Mouse (Mus musculus) Patski (cell line): ENCODE measurements around the gene 2210011C24Rik. TPM values are rescaled to one million over a fixed set of nuclear protein-coding genes. Genes with fewer than 3 reads are reported as not detected.

ENCODE experiments used
- ATAC-seq: fragments of 100-300 bp; one replicate; pipeline ENCODE4 v1.8.0; 2021
- CTCF ChIA-PET: fragments of 350-600 bp; sonication (Branson Sonifier 250); formaldehyde crosslinking; loops from one replicate; lab custom pipeline; 2022; ENCODE audit warnings: inconsistent platforms; lab: Charles Lee
- POLR2A ChIA-PET: fragments of 350-600 bp; sonication (Branson Sonifier 250); formaldehyde crosslinking; loops from one replicate; lab custom pipeline; 2022; ENCODE audit warnings: antibody characterized with exemption, inconsistent platforms; lab: Charles Lee
- DNase-seq: peaks from one replicate; pipeline ENCODE4 v3.0.0-alpha.2; 2011; ENCODE audit warnings: low read depth, low spot score
- H3K27me3 ChIP-seq: fragments of 371-371 bp; one replicate; pipeline ENCODE4 v1.5.1; 2021
- CTCF ChIP-seq: fragments of 100-300 bp; IDR thresholded peaks from one replicate; pipeline ENCODE4 v1.5.1; 2021
- in situ Hi-C: fragments of 300-500 bp; cut with MboI; formaldehyde crosslinking; loops from 3 replicates; pipeline ENCODE4 v1.11.1; 2018; ENCODE audit warnings: low pct_unique_long_range_greater_than_20kb, mixed read lengths
- polyA plus RNA-seq: library from polyadenylated mRNA; unstranded; gene quantifications from one replicate; pipeline ENCODE4 v1.2.3, GENCODE M21; 2021

2210011C24Rik gene
- polyA plus RNA-seq, 1 experiment from 2014 or later: 4.9 TPM

GRCm38 (mm10) chr8:84004533-84005201 lies 7.3 kb downstream of the 2210011C24Rik start:
- no peaks in the 10 kb centered on the region for H3K27me3 ChIP-seq
- DNase-seq (peak; percentile 85), ATAC-seq (peak; percentile 70)
- ChIA-PET CTCF (no interaction called here), POLR2A (interaction anchor here (0.7 to 1.2 kb wide), 2 partner anchors 17 to 121 kb away, joined by 3 read pairs; partner anchors contain the start of genes Palm3 and Podnl1)
- in situ Hi-C loops: loop anchor here (10.0 to 25.0 kb wide), 2 partner anchors 170 to 658 kb away; partner anchors contain the start of gene Ier2
- no peak for TF ChIP-seq CTCF

- in situ Hi-C loops: loop anchor here (10.0 to 25.0 kb wide), 2 partner anchors 171 to 659 kb away; partner anchors contain the start of gene Ier2
- no peaks in the 10 kb centered on the region for H3K27me3 ChIP-seq
- no peak for TF ChIP-seq CTCF
- CTCF ChIA-PET: no interaction called here
- POLR2A ChIA-PET: interaction anchor here (1.2 kb wide), 1 partner anchor 18 kb away, joined by 3 read pairs; the partner anchor contains the start of gene Palm3
- DNase-seq (no peak), ATAC-seq (no peak)
Measured at GRCm38 (mm10) chr8:84003612-84004246, 8.2 kb downstream of the 2210011C24Rik start.

DNA sequence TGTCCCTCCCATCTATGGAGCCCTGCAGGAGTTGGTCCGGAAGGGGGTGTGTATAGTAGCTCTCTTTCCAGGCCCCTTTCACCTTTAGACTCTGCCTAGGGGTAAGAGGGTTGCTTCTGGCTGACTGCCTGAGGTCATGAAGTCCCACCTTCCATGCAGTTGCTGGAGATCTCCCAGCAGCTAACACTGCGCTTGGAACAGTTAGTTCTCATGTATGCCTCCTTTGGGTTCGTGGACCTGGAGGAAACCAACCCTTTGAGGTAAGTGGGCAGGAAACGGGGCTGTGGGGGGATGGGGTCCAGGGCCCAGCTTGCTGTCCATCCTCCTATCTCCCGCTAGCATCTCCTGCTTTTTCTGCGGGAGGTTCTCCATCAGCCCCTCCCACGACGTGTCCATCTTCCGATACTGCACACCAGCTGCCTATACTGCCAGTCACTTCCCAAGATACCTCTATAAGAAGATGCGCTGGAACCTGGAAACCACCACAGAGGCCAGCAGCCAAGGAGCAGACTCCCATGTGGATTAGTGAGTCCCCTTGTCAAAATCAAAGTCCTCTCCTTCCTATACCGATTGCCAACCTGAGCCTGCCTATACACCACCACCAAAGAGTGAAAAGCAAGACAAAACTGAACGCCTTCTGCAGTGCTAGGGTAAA lies 8.9 kb downstream of the 2210011C24Rik start:
- ChIA-PET POLR2A (interaction anchor here (0.6 kb wide), 1 partner anchor 135 kb away, joined by 3 read pairs; no protein-coding TSS in a partner anchor), CTCF (no interaction called here)
- in situ Hi-C loops: loop anchor here (10.0 to 25.0 kb wide), 2 partner anchors 172 to 659 kb away; partner anchors contain the start of gene Ier2
- DNase-seq (no peak), ATAC-seq (no peak)
- H3K27me3 ChIP-seq: no peaks in the 10 kb centered on the region
- no peak for TF ChIP-seq CTCF

GRCm38 (mm10) chr8:84001281-84002000 lies 10.5 kb downstream of the 2210011C24Rik start, which contains the start of gene 1700067K01Rik:
TSS of gene 1700067K01Rik (plus strand) at chr8:84001502.
- ChIA-PET CTCF (interaction anchor here (1.1 kb wide), 1 partner anchor 22 kb away, joined by 3 read pairs; no protein-coding TSS in a partner anchor), POLR2A (no interaction called here)
- DNase-seq (no peak), ATAC-seq (no peak)
- no peaks in the 10 kb centered on the region for H3K27me3 ChIP-seq
- TF ChIP-seq CTCF: no peak
- in situ Hi-C loops: loop anchor here (10.0 to 25.0 kb wide), 2 partner anchors 173 to 661 kb away; partner anchors contain the start of gene Ier2

GRCm38 (mm10) chr8:83999825-84000224 lies 12.1 kb downstream of the 2210011C24Rik start:
- in situ Hi-C loops: loop anchor here (10.0 to 25.0 kb wide), 2 partner anchors 175 to 662 kb away; partner anchors contain the start of gene Ier2
- TF ChIP-seq CTCF: no peak
- no peak for DNase-seq
- H3K27me3 ChIP-seq: no peaks in the 10 kb centered on the region
- ATAC-seq: no peak
- ChIA-PET POLR2A (no interaction called here), CTCF (no interaction called here)

DNA sequence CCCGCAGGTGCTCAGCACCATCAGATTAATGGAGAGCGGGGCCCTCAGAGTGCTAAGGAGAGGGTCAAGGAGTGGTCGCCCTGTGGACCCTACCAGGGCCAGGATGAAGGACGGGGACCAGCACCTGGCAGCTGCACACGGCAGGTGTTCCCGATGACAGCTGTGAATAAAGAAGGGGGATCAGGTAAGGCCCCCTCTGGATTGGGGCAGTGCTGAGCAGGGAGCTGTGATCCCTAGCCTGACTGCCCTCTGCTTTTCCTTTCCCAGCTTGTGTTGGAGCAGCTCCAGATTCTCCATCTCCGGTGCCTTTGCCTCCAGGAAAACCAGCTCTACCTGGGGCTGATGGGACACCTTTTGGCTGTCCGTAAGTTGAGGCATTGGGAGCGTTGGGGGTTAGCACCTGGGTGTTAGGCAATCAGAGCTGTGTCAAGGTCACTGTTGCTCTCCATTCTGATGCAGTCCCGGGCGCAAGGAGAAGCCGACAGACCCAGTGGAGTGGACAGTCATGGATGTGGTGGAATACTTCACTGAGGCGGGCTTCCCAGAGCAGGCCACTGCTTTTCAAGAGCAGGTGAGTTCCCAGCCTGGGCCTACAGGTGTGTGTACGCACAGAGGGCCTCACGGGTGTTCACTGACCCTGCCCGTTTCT lies 12.8 kb downstream of the 2210011C24Rik start:
- no peaks in the 10 kb centered on the region for H3K27me3 ChIP-seq
- ChIA-PET CTCF (interaction anchor here (1.0 to 1.2 kb wide), 2 partner anchors 24 to 44 kb away, joined by 3 to 4 read pairs; partner anchors contain the start of genes Asf1b and Gm10644), POLR2A (interaction anchor here (0.5 to 0.7 kb wide), 2 partner anchors 25 to 254 kb away, joined by 3 read pairs; no protein-coding TSS in a partner anchor)
- no peak for DNase-seq
- in situ Hi-C loops: no loop called here
- no peak for ATAC-seq
- no peak for TF ChIP-seq CTCF

DNA sequence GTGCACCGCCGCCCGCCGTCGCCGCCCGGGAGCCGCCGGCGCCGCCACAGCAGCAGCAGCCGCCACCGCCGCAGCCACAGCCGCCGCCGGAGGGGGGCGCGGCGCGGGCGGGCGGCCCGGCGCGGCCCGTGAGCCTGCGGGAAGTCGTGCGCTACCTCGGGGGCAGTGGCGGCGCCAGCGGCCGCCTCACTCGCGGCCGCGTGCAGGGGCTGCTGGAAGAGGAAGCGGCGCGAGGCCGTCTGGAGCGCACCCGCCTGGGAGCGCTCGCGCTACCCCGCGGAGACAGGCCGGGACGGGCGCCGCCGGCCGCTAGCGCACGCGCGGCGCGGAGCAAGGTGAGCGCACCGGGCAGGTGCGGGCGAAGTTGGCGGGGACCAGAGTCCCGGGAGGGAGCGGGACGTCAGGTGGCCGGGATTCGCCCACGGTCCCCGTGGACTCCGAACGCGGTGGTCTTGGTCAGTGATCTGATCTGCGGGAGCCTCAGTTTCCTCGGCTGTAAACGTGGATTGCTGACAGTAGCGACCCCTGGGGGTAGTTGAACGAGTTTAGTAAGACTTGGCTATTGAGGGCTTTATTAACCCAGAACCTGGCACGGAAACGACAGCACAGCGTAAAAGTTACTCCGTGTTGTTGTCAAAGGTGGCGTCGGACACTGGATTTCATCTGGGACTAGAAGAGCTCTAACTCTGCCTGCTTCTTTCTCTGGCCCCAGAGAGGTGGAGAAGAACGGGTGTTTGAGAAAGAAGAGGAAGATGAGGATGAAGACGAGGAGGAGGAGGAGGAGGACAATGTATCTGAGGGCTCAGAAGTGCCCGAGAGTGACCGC lies 13.5 kb downstream of the 2210011C24Rik start:
- H3K27me3 ChIP-seq: no peaks in the 10 kb centered on the region
- in situ Hi-C loops: no loop called here
- ChIA-PET POLR2A (interaction anchor here (0.7 kb wide), 1 partner anchor 25 kb away, joined by 3 read pairs; no protein-coding TSS in a partner anchor), CTCF (interaction anchor here (0.9 to 1.2 kb wide), 3 partner anchors 10 to 43 kb away, joined by 3 to 4 read pairs (median 4); partner anchors contain the start of genes Asf1b and Gm10644)
- TF ChIP-seq CTCF: no peak
- ATAC-seq: peak; percentile 23
- DNase-seq: no peak

DNA sequence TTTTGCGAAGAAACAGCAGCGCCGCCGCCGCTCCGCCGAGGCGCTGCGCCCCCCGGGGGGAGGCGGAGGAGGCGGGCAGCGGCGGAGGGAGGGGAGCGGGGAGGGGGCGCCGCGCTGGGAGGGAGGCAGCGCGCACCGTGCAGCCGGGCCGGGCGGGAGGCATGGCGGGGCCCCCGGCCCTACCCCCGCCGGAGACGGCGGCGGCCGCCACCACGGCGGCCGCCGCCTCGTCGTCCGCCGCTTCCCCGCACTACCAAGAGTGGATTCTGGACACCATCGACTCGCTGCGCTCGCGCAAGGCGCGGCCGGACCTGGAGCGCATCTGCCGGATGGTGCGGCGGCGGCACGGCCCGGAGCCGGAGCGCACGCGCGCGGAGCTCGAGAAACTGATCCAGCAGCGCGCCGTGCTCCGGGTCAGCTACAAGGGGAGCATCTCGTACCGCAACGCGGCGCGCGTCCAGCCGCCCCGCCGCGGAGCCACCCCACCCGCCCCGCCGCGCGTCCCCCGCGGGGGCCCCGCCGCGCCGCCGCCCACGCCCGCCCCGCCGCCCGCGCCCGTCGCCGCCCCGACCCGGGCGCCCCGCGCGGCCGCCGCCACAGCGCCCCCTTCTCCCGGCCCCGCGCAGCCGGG lies 14.3 kb downstream of the 2210011C24Rik start, which contains the start of gene Samd1:
Samd1 (plus strand) TSS at position 162 of the 631 bp plus-strand sequence.
- ATAC-seq: peak; percentile 34
- TF ChIP-seq CTCF: no peak
- no peak for DNase-seq
- H3K27me3 ChIP-seq: no peaks in the 10 kb centered on the region
- ChIA-PET POLR2A (no interaction called here), CTCF (interaction anchor here (0.9 kb wide), 1 partner anchor 9 kb away, joined by 4 read pairs; no protein-coding TSS in a partner anchor)
- in situ Hi-C loops: no loop called here
